Mouse (Mus musculus): ENCODE measurements at regions not wholly inside any gene's neighbourhood (a gene's known extent, or its start where the extent isn't known, plus 50 kb on each side); places are given as distances from the start of the nearest gene placed in this dataset.

GRCm38 (mm10) chr6:140874831-140875230 is 145.7 kb downstream of the Gm11077 start:
- H3K9ac ChIP-seq (ENCODE audit: low read length) = no peak overlapping the region
- H3K36me3 ChIP-seq (ENCODE audit: control insufficient read depth, insufficient read depth, low read length) = no peaks in the 10 kb centered on the region
- no peak overlapping the region for H3K27ac ChIP-seq (replicated peaks)
- TF ChIP-seq CTCF (IDR thresholded peaks at IDR 0.05; ENCODE audit: low read depth) = no peak
- no peak for TF ChIP-seq EP300 (optimal IDR thresholded peaks at IDR 0.05)
- H3K4me2 ChIP-seq (replicated peaks; ENCODE audit: low read depth) = no peak overlapping the region
- H3K9me3 ChIP-seq (ENCODE audit: control insufficient read depth, low read length) = no peaks in the 10 kb centered on the region
- H3K4me1 ChIP-seq (replicated peaks; ENCODE audit: control insufficient read depth, insufficient read depth) = no peaks in the 10 kb centered on the region
- H3K4me3 ChIP-seq (ENCODE audit: low read depth, low read length) = no peak overlapping the region
- ATAC-seq (ENCODE audit: low FRiP score, low TSS enrichment) = no peak
- 46% methylated on average over 3 of the region's 3 CpGs for WGBS
- DNase-seq (ENCODE audit: low spot score) = no peak
- H3K27me3 ChIP-seq (ENCODE audit: control insufficient read depth, insufficient read depth, low read length) = no peaks in the 10 kb centered on the region

- no peak overlapping the region for H3K9ac ChIP-seq (ENCODE audit: low read length)
- H3K36me3 ChIP-seq (ENCODE audit: control insufficient read depth, insufficient read depth, low read length) = no peaks in the 10 kb centered on the region
- no peaks in the 10 kb centered on the region for H3K9me3 ChIP-seq (ENCODE audit: control insufficient read depth, low read length)
- no peaks in the 10 kb centered on the region for H3K27me3 ChIP-seq (ENCODE audit: control insufficient read depth, insufficient read depth, low read length)
- H3K4me3 ChIP-seq (ENCODE audit: low read depth, low read length) = no peak overlapping the region
- TF ChIP-seq EP300 (optimal IDR thresholded peaks at IDR 0.05) (no peak), CTCF (IDR thresholded peaks at IDR 0.05; ENCODE audit: low read depth) (no peak)
- DNase-seq (ENCODE audit: low spot score) (no peak), ATAC-seq (ENCODE audit: low FRiP score, low TSS enrichment) (no peak)
- no peak overlapping the region for H3K4me2 ChIP-seq (replicated peaks; ENCODE audit: low read depth)
- H3K4me1 ChIP-seq (replicated peaks; ENCODE audit: control insufficient read depth, insufficient read depth) = no peaks in the 10 kb centered on the region
- no peak overlapping the region for H3K27ac ChIP-seq (replicated peaks)
Measured at GRCm38 (mm10) chr6:140883651-140884050, 154.6 kb downstream of the Gm11077 start.

- H3K36me3 ChIP-seq (ENCODE audit: control insufficient read depth, insufficient read depth, low read length) = no peaks in the 10 kb centered on the region
- H3K4me2 ChIP-seq (replicated peaks; ENCODE audit: low read depth) = no peak overlapping the region
- 39% methylated on average over 11 of the region's 11 CpGs for WGBS
- no peaks in the 10 kb centered on the region for H3K27me3 ChIP-seq (ENCODE audit: control insufficient read depth, insufficient read depth, low read length)
- ATAC-seq (ENCODE audit: low FRiP score, low TSS enrichment) (no peak), DNase-seq (ENCODE audit: low spot score) (no peak)
- H3K9ac ChIP-seq (ENCODE audit: low read length) = no peak overlapping the region
- H3K27ac ChIP-seq (replicated peaks) = no peak overlapping the region
- no peak overlapping the region for H3K4me3 ChIP-seq (ENCODE audit: low read depth, low read length)
- H3K4me1 ChIP-seq (replicated peaks; ENCODE audit: control insufficient read depth, insufficient read depth) = no peaks in the 10 kb centered on the region
- no peaks in the 10 kb centered on the region for H3K9me3 ChIP-seq (ENCODE audit: control insufficient read depth, low read length)
- no peak for TF ChIP-seq EP300 (optimal IDR thresholded peaks at IDR 0.05)
- no peak for TF ChIP-seq CTCF (IDR thresholded peaks at IDR 0.05; ENCODE audit: low read depth)
Measured at GRCm38 (mm10) chr6:140888610-140889009, 159.5 kb downstream of the Gm11077 start.

- 71% methylated on average over 5 of the region's 5 CpGs for WGBS
- Histone ChIP-seq H3K4me2 (replicated peaks; ENCODE audit: low read depth) (no peak overlapping the region), H3K4me3 (ENCODE audit: low read depth, low read length) (no peak overlapping the region), H3K36me3 (ENCODE audit: control insufficient read depth, insufficient read depth, low read length) (no peaks in the 10 kb centered on the region), H3K4me1 (replicated peaks; ENCODE audit: control insufficient read depth, insufficient read depth) (no peaks in the 10 kb centered on the region), H3K27me3 (ENCODE audit: control insufficient read depth, insufficient read depth, low read length) (no peaks in the 10 kb centered on the region), H3K27ac (replicated peaks) (no peak overlapping the region), H3K9me3 (ENCODE audit: control insufficient read depth, low read length) (no peaks in the 10 kb centered on the region), H3K9ac (ENCODE audit: low read length) (no peak overlapping the region)
- DNase-seq (ENCODE audit: low spot score) (no peak), ATAC-seq (ENCODE audit: low FRiP score, low TSS enrichment) (no peak)
- TF ChIP-seq CTCF (IDR thresholded peaks at IDR 0.05; ENCODE audit: low read depth) = no peak
- no peak for TF ChIP-seq EP300 (optimal IDR thresholded peaks at IDR 0.05)
Measured at GRCm38 (mm10) chr6:140890060-140890459, 161.0 kb downstream of the Gm11077 start.

GRCm38 (mm10) chr6:140890591-140890990 is 161.5 kb downstream of the Gm11077 start:
- no peaks in the 10 kb centered on the region for H3K4me1 ChIP-seq (replicated peaks; ENCODE audit: control insufficient read depth, insufficient read depth)
- H3K27ac ChIP-seq (replicated peaks) = no peak overlapping the region
- no peak for DNase-seq (ENCODE audit: low spot score)
- H3K9ac ChIP-seq (ENCODE audit: low read length) = no peak overlapping the region
- TF ChIP-seq CTCF (IDR thresholded peaks at IDR 0.05; ENCODE audit: low read depth) (no peak), EP300 (optimal IDR thresholded peaks at IDR 0.05) (no peak)
- no peaks in the 10 kb centered on the region for H3K9me3 ChIP-seq (ENCODE audit: control insufficient read depth, low read length)
- H3K36me3 ChIP-seq (ENCODE audit: control insufficient read depth, insufficient read depth, low read length) = no peaks in the 10 kb centered on the region
- no peak overlapping the region for H3K4me3 ChIP-seq (ENCODE audit: low read depth, low read length)
- WGBS = 74% methylated on average over 2 of the region's 2 CpGs
- H3K4me2 ChIP-seq (replicated peaks; ENCODE audit: low read depth) = no peak overlapping the region
- ATAC-seq (ENCODE audit: low FRiP score, low TSS enrichment) = no peak
- H3K27me3 ChIP-seq (ENCODE audit: control insufficient read depth, insufficient read depth, low read length) = no peaks in the 10 kb centered on the region

GRCm38 (mm10) chr6:140894467-140894866 is 165.4 kb downstream of the Gm11077 start:
- no peak overlapping the region for H3K4me2 ChIP-seq (replicated peaks; ENCODE audit: low read depth)
- WGBS = 41% methylated on average over 11 of the region's 11 CpGs
- ATAC-seq (ENCODE audit: low FRiP score, low TSS enrichment) (peak; percentile 60; the same call in 1 of the 2 replicates), DNase-seq (ENCODE audit: low spot score) (no peak)
- no peak overlapping the region for H3K4me3 ChIP-seq (ENCODE audit: low read depth, low read length)
- no peaks in the 10 kb centered on the region for H3K36me3 ChIP-seq (ENCODE audit: control insufficient read depth, insufficient read depth, low read length)
- no peak overlapping the region; the same call in 1 of the 2 replicates for H3K27ac ChIP-seq (replicated peaks)
- no peaks in the 10 kb centered on the region for H3K27me3 ChIP-seq (ENCODE audit: control insufficient read depth, insufficient read depth, low read length)
- H3K9ac ChIP-seq (ENCODE audit: low read length) = no peak overlapping the region
- TF ChIP-seq CTCF (IDR thresholded peaks at IDR 0.05; ENCODE audit: low read depth) (no peak), EP300 (optimal IDR thresholded peaks at IDR 0.05) (peak; percentile 57)
- no peaks in the 10 kb centered on the region for H3K4me1 ChIP-seq (replicated peaks; ENCODE audit: control insufficient read depth, insufficient read depth)
- H3K9me3 ChIP-seq (ENCODE audit: control insufficient read depth, low read length) = no peaks in the 10 kb centered on the region

All from stomach, postnatal 0 days (tissue).